Mouse (Mus musculus) embryonic fibroblast, embryonic 13.5 days (primary cell): ENCODE data around the gene Ercc4. TPM values are rescaled to one million over a fixed set of nuclear protein-coding genes. Genes with fewer than 3 reads are reported as not detected.

Experiments
- H3K27ac ChIP-seq: 2 replicates; pipeline ENCODE4 v1.5.1; 2012; ENCODE audit warnings: low read length, control low read depth, inconsistent platforms; ENCODE audit not compliant: insufficient read depth
- H3K4me1 ChIP-seq: 2 replicates; pipeline ENCODE4 v1.6.1; 2011; ENCODE audit warnings: low read length; ENCODE audit not compliant: control insufficient read depth, insufficient read depth
- H3K4me3 ChIP-seq: 2 replicates; pipeline ENCODE4 v1.5.1; 2011; ENCODE audit warnings: mild to moderate bottlenecking, control low read depth, low read length; ENCODE audit not compliant: insufficient read depth
- CTCF ChIP-seq: IDR thresholded peaks from 2 replicates; pipeline ENCODE4 v1.5.1; 2011; ENCODE audit warnings: mild to moderate bottlenecking, control low read depth, low read length, moderate library complexity, borderline replicate concordance; ENCODE audit not compliant: insufficient read depth
- POLR2A ChIP-seq: IDR thresholded peaks from 2 replicates; pipeline ENCODE4 v1.6.1; 2011; ENCODE audit warnings: low read depth, mild to moderate bottlenecking, control low read depth, low read length, moderate library complexity
- polyA plus RNA-seq: library from polyadenylated mRNA; stranded (reverse); fragments of >200 nt; gene quantifications from 2 replicates; pipeline ENCODE4 v1.2.4, GENCODE M21; 2011; ENCODE audit warnings: low read depth; ENCODE audit not compliant: missing spikeins, insufficient read length

Ercc4 gene
- polyA plus RNA-seq, 1 experiment: 14.0 TPM

DNA sequence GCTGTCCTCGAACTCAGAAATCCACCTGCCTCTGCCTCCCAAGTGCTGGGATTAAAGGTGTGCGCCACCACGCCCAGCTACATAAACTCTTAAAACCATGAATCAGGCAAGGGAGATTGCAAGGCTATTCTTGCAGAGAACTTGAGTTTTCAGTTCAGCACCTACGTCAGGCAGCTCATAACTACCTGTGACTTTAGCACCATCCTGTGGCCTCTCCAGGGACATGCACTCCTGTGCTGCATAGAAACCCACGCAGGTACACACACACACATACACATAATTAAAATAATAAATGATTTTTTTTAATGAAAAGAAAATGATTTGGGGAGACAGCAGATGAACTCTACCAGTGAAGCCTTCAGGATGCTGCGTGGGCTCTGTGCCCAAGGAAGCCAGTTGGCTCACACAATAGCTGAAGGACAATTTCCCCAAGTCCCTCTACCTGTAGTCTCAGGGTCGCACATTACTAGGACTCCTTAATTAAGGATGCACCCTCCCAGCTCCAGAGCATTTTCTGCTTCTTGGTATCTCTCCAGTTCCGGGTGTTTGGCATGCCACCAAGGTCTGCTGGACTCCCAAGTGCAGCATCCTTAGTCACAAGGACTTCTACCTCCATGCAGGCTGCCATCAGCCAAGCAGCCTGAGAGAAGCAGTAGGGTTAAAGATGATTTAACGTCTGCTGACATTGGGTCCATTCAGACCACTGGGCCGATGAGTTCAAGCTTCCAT, 35.4 kb downstream of the Ercc4 start:
- TF ChIP-seq POLR2A: no peak
- TF ChIP-seq CTCF: no peak
- H3K4me1 ChIP-seq: peaks cover 4% of the 10 kb centered on the region; the same call in 1 of the 2 replicates

DNA sequence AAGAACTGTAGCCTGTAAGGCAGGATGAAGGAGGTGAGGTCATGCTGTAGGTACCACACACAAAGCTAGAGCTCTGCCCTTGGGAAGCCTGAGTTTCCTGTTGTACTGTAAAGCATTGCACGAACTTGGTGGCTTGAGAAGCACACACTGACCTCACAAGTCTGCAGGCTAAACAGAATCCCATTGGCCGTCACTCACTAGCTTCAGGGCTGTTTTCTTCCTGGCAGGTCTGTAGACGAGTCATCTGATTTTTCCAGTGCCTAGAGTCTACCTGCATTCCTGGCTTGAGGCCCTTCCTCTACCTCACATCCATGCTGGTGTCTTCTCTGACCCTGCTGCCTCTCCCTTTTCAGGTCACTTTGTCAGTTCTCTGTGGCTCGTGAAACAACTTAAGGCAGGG, 36.7 kb downstream of the Ercc4 start:
- no peak for TF ChIP-seq POLR2A
- TF ChIP-seq CTCF: no peak

More for the DNA sequence above, 35.4 kb downstream of the Ercc4 start:
- no peak overlapping the region for H3K27ac ChIP-seq
- no peak overlapping the region for H3K4me3 ChIP-seq

DNA sequence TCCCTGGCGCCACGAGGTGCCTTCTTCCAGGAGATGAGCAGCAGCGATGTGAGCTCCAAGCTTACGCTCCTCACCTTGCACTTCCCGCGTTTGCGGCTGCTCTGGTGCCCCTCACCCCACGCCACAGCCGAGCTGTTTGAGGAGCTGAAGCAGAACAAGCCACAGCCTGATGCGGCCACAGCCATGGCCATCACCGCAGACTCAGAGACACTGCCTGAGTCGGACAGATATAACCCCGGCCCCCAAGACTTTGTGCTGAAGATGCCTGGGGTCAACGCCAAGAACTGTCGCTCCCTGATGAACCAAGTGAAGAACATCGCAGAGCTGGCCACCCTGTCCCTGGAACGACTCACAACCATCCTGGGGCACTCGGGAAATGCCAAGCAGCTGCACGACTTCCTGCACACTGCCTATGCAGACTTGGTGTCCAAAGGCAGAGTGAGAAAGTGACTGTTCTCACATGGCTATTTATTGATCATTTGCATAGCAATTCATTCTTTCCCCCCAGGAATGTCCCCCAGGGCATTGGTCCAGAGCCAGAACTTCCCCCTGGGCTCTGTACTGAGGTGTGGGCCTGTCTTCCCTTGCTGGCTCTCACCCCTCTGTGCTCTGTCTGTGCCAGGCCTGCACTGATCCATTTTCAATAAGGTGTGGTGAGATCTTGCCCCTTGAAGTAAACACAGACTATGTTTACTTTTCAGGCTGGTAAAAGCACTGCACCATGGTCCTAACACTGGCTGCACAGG, 38.5 kb downstream of the Ercc4 start:
- no peaks in the 10 kb centered on the region for H3K4me1 ChIP-seq
- no peak overlapping the region for H3K4me3 ChIP-seq
- TF ChIP-seq POLR2A (no peak), CTCF (no peak)
- no peak overlapping the region for H3K27ac ChIP-seq

More for the DNA sequence above, 36.7 kb downstream of the Ercc4 start:
- Histone ChIP-seq H3K4me3 (no peak overlapping the region), H3K27ac (no peak overlapping the region), H3K4me1 (no peaks in the 10 kb centered on the region)

DNA sequence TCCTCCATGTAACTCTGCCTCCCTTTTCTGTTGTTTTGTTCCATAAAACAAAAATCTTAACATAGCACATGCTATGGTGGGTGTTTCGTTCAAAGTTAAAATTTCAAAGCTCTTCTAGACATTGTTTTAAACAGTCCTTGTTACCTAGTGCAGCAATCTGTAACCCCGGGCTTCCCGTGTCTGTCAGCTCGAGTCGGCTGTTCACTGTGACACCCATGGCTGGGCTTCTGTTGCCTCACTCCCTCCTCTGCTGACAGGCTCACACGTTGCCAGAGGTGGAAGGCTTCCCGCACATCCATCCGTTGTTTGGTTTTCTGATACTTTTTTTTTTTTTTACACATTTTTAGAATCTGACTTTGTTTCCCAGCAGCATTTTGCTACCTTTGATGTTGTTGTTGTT, 40.5 kb downstream of the Ercc4 start:
- Histone ChIP-seq H3K4me3 (no peak overlapping the region), H3K27ac (no peak overlapping the region), H3K4me1 (no peaks in the 10 kb centered on the region)
- no peak for TF ChIP-seq CTCF
- no peak for TF ChIP-seq POLR2A

DNA sequence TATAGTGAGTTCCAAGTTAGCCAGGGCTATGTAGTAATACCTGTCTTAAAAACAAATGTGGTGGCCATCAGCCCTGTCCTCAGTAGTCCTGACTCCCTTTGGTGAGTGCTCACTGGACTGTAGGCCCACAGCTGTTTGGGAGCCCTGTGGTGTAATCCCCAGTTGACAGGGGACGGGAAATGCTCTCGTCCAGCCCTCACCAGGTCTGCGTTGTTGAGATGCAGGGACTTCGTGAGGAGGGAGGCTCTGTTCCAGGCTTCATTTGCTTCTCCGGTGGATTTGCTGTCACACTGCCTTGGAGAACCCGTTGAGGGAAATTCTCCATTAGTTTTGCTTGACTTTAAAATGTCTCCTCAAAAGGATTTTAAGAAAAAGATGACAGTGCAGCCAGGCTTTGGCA, 41.3 kb downstream of the Ercc4 start:
- no peaks in the 10 kb centered on the region for H3K4me1 ChIP-seq
- TF ChIP-seq CTCF: no peak
- no peak for TF ChIP-seq POLR2A
- H3K4me3 ChIP-seq: no peak overlapping the region
- no peak overlapping the region for H3K27ac ChIP-seq

DNA sequence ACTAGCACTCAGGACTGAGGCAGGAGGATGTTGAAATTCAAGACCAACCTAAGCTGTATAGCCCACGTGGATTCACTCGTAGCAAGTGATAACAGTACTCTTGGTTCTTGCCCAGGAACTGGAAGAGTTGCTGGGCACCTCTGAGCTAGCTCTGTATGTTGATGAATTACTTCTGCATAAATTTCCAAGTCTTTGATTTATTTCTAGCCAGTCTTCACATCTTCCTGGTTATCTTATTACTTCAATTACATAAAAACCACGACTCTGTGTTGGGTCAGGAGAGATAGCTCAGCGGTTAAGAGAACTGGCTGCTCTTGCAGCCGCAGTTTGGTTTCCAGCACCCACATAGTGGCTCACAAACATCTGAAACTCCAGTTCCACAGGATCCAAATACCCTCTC, 43.0 kb downstream of the Ercc4 start:
- H3K4me3 ChIP-seq: no peak overlapping the region
- TF ChIP-seq POLR2A (no peak), CTCF (no peak)
- no peaks in the 10 kb centered on the region for H3K4me1 ChIP-seq
- no peak overlapping the region for H3K27ac ChIP-seq

DNA sequence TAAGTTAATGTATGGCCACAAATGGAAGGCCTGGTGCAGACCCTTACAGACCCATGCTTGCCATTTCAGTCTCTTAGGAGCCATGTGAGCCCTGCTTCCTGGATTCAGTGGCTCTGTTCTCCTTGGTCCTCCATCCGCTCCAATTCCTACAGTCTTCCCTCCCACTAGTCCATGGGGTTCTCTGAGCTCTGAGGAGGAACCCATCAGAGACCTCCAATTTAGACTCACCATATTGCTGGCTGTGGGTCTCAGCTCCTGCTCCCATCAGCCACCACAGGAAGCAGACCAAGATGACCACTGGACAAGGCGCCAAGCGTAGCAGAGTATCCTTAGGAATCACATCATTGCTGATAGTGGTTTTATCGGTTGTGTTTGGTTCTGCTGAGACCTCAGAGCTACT, 43.7 kb downstream of the Ercc4 start:
- H3K4me1 ChIP-seq: no peaks in the 10 kb centered on the region
- no peak overlapping the region for H3K4me3 ChIP-seq
- TF ChIP-seq POLR2A (no peak), CTCF (no peak)
- H3K27ac ChIP-seq: no peak overlapping the region

DNA sequence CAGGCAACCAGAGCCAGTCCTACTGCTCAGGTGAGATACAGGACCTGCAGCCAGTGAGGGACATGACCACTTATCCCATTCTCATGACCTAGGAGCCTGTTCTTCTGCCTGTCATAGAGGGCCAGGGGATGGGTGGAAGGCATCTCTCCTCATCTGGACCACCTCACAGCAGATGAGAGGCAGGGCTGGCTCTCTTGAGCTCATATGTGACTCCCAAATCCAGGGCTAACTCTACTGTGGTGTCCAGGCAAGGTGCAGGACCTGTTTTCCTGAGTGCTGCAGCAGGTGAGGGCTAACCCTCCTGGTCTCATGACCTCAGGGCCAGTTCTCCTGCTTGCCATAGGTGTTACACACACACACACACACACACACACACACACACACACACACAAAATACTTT, 44.9 kb downstream of the Ercc4 start:
- Histone ChIP-seq H3K27ac (no peak overlapping the region), H3K4me1 (0 out of 2 replicates have a peak, but pooled peaks cover 5% of the 10 kb centered on the region), H3K4me3 (no peak overlapping the region)
- TF ChIP-seq POLR2A (no peak), CTCF (no peak)

DNA sequence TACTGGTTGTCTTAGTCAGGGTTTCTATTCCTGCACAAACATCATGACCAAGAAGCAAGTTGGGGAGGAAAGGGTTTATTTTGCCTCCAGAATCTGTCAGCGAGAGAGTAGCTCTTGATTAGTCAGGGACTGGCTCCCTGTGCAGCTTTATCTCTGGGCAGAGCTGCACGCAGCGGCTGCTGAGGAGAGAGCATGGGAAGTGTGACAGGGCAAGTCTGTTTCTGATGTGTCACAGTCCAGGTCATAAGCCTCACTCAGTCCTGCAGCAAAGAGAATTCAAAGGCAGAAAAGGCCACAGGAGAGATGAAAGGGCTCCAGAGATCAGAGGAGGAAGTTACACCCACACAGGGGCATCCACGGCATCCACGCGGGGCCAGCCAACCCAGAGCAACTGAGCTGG, 47.8 kb downstream of the Ercc4 start:
- TF ChIP-seq POLR2A (no peak), CTCF (no peak)
- Histone ChIP-seq H3K27ac (no peak overlapping the region), H3K4me1 (peaks cover 8% of the 10 kb centered on the region; the same call in 1 of the 2 replicates), H3K4me3 (no peak overlapping the region)

DNA sequence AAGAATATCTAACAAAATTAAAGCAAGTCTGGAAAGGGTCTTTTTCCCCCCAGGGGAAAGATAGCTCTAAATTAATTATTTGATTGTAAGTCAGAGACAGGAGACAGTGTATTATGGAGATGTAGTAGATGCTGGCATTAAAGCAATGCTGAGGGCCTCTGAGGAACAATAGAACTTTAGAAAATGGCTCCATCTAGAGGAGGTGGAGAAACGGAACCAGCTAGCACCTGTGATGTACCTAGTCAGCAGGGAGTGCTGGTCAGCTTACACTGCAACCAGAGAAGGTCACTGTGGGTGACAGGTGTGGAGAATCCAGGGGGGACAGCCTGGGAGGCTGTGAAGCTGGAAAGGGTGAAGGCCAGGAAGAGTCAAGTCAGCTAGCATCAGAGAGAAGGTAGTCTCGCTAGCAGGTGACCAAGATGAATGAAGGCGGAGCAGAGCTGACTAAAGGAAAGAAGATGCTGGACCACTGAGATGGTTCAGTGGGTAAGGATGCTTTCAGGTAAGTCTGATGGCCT, 48.7 kb downstream of the Ercc4 start:
- Histone ChIP-seq H3K4me1 (peaks cover 8% of the 10 kb centered on the region; the same call in 1 of the 2 replicates), H3K4me3 (no peak overlapping the region), H3K27ac (no peak overlapping the region)
- TF ChIP-seq POLR2A: no peak
- TF ChIP-seq CTCF: no peak
